Mouse (Mus musculus): Measurements from ENCODE around the gene Abhd14b. TPM values are rescaled to one million over a fixed set of nuclear protein-coding genes. Genes with fewer than 3 reads are reported as not detected.

The Abhd14b gene
- polyA plus RNA-seq, 1 experiment from 2014 or later = 4.2 TPM

- ATAC-seq (ENCODE audit: low FRiP score) = no peak
- Histone ChIP-seq H3K36me3 (ENCODE audit: control insufficient read depth, insufficient read depth, low read length) (peaks cover 25% of the 10 kb centered on the region), H3K27ac (ENCODE audit: low read depth, low read length) (no peak overlapping the region), H3K27me3 (ENCODE audit: control insufficient read depth, insufficient read depth, low read length) (no peaks in the 10 kb centered on the region), H3K4me2 (replicated peaks; ENCODE audit: low read depth, low read length) (no peak overlapping the region), H3K9ac (ENCODE audit: low read depth, low read length) (no peak overlapping the region), H3K4me3 (ENCODE audit: low read depth, low read length) (no peak overlapping the region), H3K4me1 (replicated peaks; ENCODE audit: control insufficient read depth, insufficient read depth, low read length) (peaks cover 32% of the 10 kb centered on the region), H3K9me3 (ENCODE audit: control insufficient read depth, low read length) (no peaks in the 10 kb centered on the region)
- no peak for DNase-seq (ENCODE audit: low spot score)
- WGBS = 86% methylated on average over 15 of the region's 15 CpGs
Observed at GRCm38 (mm10) chr9:106459946-106460345, 12.7 kb downstream of the Abhd14b start.

- no peaks in the 10 kb centered on the region for H3K27me3 ChIP-seq (ENCODE audit: control insufficient read depth, insufficient read depth, low read length)
- no peak overlapping the region for H3K4me2 ChIP-seq (replicated peaks; ENCODE audit: low read depth, low read length)
- WGBS = 76% methylated on average over 18 of the region's 18 CpGs
- peaks cover 25% of the 10 kb centered on the region for H3K36me3 ChIP-seq (ENCODE audit: control insufficient read depth, insufficient read depth, low read length)
- H3K9me3 ChIP-seq (ENCODE audit: control insufficient read depth, low read length) = no peaks in the 10 kb centered on the region
- no peak overlapping the region for H3K27ac ChIP-seq (ENCODE audit: low read depth, low read length)
- DNase-seq (ENCODE audit: low spot score) (no peak), ATAC-seq (ENCODE audit: low FRiP score) (no peak)
- H3K4me1 ChIP-seq (replicated peaks; ENCODE audit: control insufficient read depth, insufficient read depth, low read length) = peaks cover 35% of the 10 kb centered on the region
- H3K9ac ChIP-seq (ENCODE audit: low read depth, low read length) = no peak overlapping the region
- no peak overlapping the region for H3K4me3 ChIP-seq (ENCODE audit: low read depth, low read length)
Observed at GRCm38 (mm10) chr9:106460401-106461025, 13.3 kb downstream of the Abhd14b start.

- Histone ChIP-seq H3K36me3 (ENCODE audit: control insufficient read depth, insufficient read depth, low read length) (peaks cover 25% of the 10 kb centered on the region), H3K9me3 (ENCODE audit: control insufficient read depth, low read length) (no peaks in the 10 kb centered on the region), H3K9ac (ENCODE audit: low read depth, low read length) (no peak overlapping the region), H3K27ac (ENCODE audit: low read depth, low read length) (no peak overlapping the region), H3K27me3 (ENCODE audit: control insufficient read depth, insufficient read depth, low read length) (no peaks in the 10 kb centered on the region), H3K4me3 (ENCODE audit: low read depth, low read length) (no peak overlapping the region), H3K4me1 (replicated peaks; ENCODE audit: control insufficient read depth, insufficient read depth, low read length) (peaks cover 33% of the 10 kb centered on the region), H3K4me2 (replicated peaks; ENCODE audit: low read depth, low read length) (no peak overlapping the region)
- no peak for DNase-seq (ENCODE audit: low spot score)
- ATAC-seq (ENCODE audit: low FRiP score) = no peak
- 91% methylated on average over 9 of the region's 9 CpGs for WGBS
Observed at GRCm38 (mm10) chr9:106461026-106461415, 13.8 kb downstream of the Abhd14b start.

GRCm38 (mm10) chr9:106461641-106462429, 14.6 kb downstream of the Abhd14b start:
- DNase-seq (ENCODE audit: low spot score) = no peak
- Histone ChIP-seq H3K9me3 (ENCODE audit: control insufficient read depth, low read length) (no peaks in the 10 kb centered on the region), H3K27ac (ENCODE audit: low read depth, low read length) (no peak overlapping the region), H3K9ac (ENCODE audit: low read depth, low read length) (no peak overlapping the region), H3K27me3 (ENCODE audit: control insufficient read depth, insufficient read depth, low read length) (no peaks in the 10 kb centered on the region), H3K4me2 (replicated peaks; ENCODE audit: low read depth, low read length) (no peak overlapping the region), H3K4me1 (replicated peaks; ENCODE audit: control insufficient read depth, insufficient read depth, low read length) (peaks cover 25% of the 10 kb centered on the region), H3K36me3 (ENCODE audit: control insufficient read depth, insufficient read depth, low read length) (peaks cover 25% of the 10 kb centered on the region), H3K4me3 (ENCODE audit: low read depth, low read length) (no peak overlapping the region)
- WGBS = 80% methylated on average over 16 of the region's 16 CpGs
- ATAC-seq (ENCODE audit: low FRiP score) = no peak

GRCm38 (mm10) chr9:106462430-106462800, 15.2 kb downstream of the Abhd14b start:
- H3K4me3 ChIP-seq (ENCODE audit: low read depth, low read length) = no peak overlapping the region
- no peak for DNase-seq (ENCODE audit: low spot score)
- WGBS = 92% methylated on average over 12 of the region's 12 CpGs
- H3K27me3 ChIP-seq (ENCODE audit: control insufficient read depth, insufficient read depth, low read length) = no peaks in the 10 kb centered on the region
- H3K9me3 ChIP-seq (ENCODE audit: control insufficient read depth, low read length) = no peaks in the 10 kb centered on the region
- H3K27ac ChIP-seq (ENCODE audit: low read depth, low read length) = no peak overlapping the region
- peaks cover 25% of the 10 kb centered on the region for H3K36me3 ChIP-seq (ENCODE audit: control insufficient read depth, insufficient read depth, low read length)
- H3K4me2 ChIP-seq (replicated peaks; ENCODE audit: low read depth, low read length) = no peak overlapping the region
- no peak overlapping the region for H3K9ac ChIP-seq (ENCODE audit: low read depth, low read length)
- no peak for ATAC-seq (ENCODE audit: low FRiP score)
- H3K4me1 ChIP-seq (replicated peaks; ENCODE audit: control insufficient read depth, insufficient read depth, low read length) = peaks cover 19% of the 10 kb centered on the region

- Histone ChIP-seq H3K4me2 (replicated peaks; ENCODE audit: low read depth, low read length) (0 out of 2 replicates have a peak overlapping the region, but pooled peaks have one; percentile 7), H3K36me3 (ENCODE audit: control insufficient read depth, insufficient read depth, low read length) (peaks cover 25% of the 10 kb centered on the region), H3K9ac (ENCODE audit: low read depth, low read length) (no peak overlapping the region), H3K4me3 (ENCODE audit: low read depth, low read length) (no peak overlapping the region), H3K9me3 (ENCODE audit: control insufficient read depth, low read length) (no peaks in the 10 kb centered on the region), H3K27me3 (ENCODE audit: control insufficient read depth, insufficient read depth, low read length) (no peaks in the 10 kb centered on the region), H3K27ac (ENCODE audit: low read depth, low read length) (no peak overlapping the region), H3K4me1 (replicated peaks; ENCODE audit: control insufficient read depth, insufficient read depth, low read length) (peaks cover 14% of the 10 kb centered on the region; the same call in 1 of the 2 replicates)
- ATAC-seq (ENCODE audit: low FRiP score) (no peak), DNase-seq (ENCODE audit: low spot score) (no peak)
- WGBS = 86% methylated on average over 21 of the region's 21 CpGs
Observed at GRCm38 (mm10) chr9:106463122-106464063, 16.1 kb downstream of the Abhd14b start.

GRCm38 (mm10) chr9:106464751-106465541, 17.7 kb downstream of the Abhd14b start:
- H3K36me3 ChIP-seq (ENCODE audit: control insufficient read depth, insufficient read depth, low read length) = peaks cover 23% of the 10 kb centered on the region
- H3K4me1 ChIP-seq (replicated peaks; ENCODE audit: control insufficient read depth, insufficient read depth, low read length) = peaks cover 14% of the 10 kb centered on the region; the same call in 1 of the 2 replicates
- peak overlapping the region; percentile 68 for H3K9ac ChIP-seq (ENCODE audit: low read depth, low read length)
- H3K4me2 ChIP-seq (replicated peaks; ENCODE audit: low read depth, low read length) = peak overlapping the region; percentile 95
- DNase-seq (ENCODE audit: low spot score) = peak; percentile 78
- WGBS = 1% methylated on average over 89 of the region's 99 CpGs
- peak overlapping the region; percentile 60; the same call in 1 of the 2 replicates for H3K27ac ChIP-seq (ENCODE audit: low read depth, low read length)
- no peaks in the 10 kb centered on the region for H3K9me3 ChIP-seq (ENCODE audit: control insufficient read depth, low read length)
- no peaks in the 10 kb centered on the region for H3K27me3 ChIP-seq (ENCODE audit: control insufficient read depth, insufficient read depth, low read length)
- ATAC-seq (ENCODE audit: low FRiP score) = peak; percentile 82
- H3K4me3 ChIP-seq (ENCODE audit: low read depth, low read length) = peak overlapping the region; percentile 43

Data from hindbrain, embryonic 11.5 days (tissue).